Mouse (Mus musculus) urinary bladder, adult 2 months (tissue): ENCODE measurements around the gene Dzip1. TPM values are rescaled to one million over a fixed set of nuclear protein-coding genes. Genes with fewer than 3 reads are reported as not detected.

Source experiments
- DNase-seq: peaks from one replicate; pipeline ENCODE4 v3.0.0; 2022; ENCODE audit warnings: low spot score
- polyA plus RNA-seq: library from polyadenylated mRNA; depleted of rRNA; stranded (reverse); fragments of >200 nt; gene quantifications from 2 replicates; pipeline ENCODE4 v1.2.3, GENCODE M21; 2012; rRNA removed

Gene Dzip1
- polyA plus RNA-seq: 21.5 and 26.5 TPM in 2 replicates

GRCm38 (mm10) chr14:118924673-118925615, at the start of gene Dzip1:
Dzip1 (minus strand) TSS chr14:118925460.
- peak; percentile 45 for DNase-seq

- DNase-seq: no peak
Measured at GRCm38 (mm10) chr14:118972268-118972667, 47.0 kb upstream of the Dzip1 start.

- no peak for DNase-seq
Measured at GRCm38 (mm10) chr14:118967646-118968045, 42.4 kb upstream of the Dzip1 start.

- DNase-seq: no peak
Measured at GRCm38 (mm10) chr14:118965356-118966000, 40.2 kb upstream of the Dzip1 start.

GRCm38 (mm10) chr14:118958010-118958409, 32.8 kb upstream of the Dzip1 start:
- DNase-seq: no peak

GRCm38 (mm10) chr14:118951912-118952583, 26.8 kb upstream of the Dzip1 start:
- no peak for DNase-seq

- no peak for DNase-seq
Measured at GRCm38 (mm10) chr14:118948841-118949240, 23.6 kb upstream of the Dzip1 start.

GRCm38 (mm10) chr14:118944702-118945101, 19.4 kb upstream of the Dzip1 start:
- no peak for DNase-seq

- no peak for DNase-seq
Measured at GRCm38 (mm10) chr14:118942076-118942475, 16.8 kb upstream of the Dzip1 start.

GRCm38 (mm10) chr14:118940796-118941495, 15.7 kb upstream of the Dzip1 start:
- DNase-seq: no peak

GRCm38 (mm10) chr14:118938551-118938950, 13.3 kb upstream of the Dzip1 start:
- no peak for DNase-seq

GRCm38 (mm10) chr14:118937533-118938492, 12.6 kb upstream of the Dzip1 start, which contains the start of gene Dnajc3:
Dnajc3 (plus strand) TSS chr14:118937976.
- peak; percentile 99 for DNase-seq

- DNase-seq: no peak
Measured at GRCm38 (mm10) chr14:118936952-118937351, 11.7 kb upstream of the Dzip1 start.

- DNase-seq: no peak
Measured at GRCm38 (mm10) chr14:118936236-118936635, 11.0 kb upstream of the Dzip1 start.

GRCm38 (mm10) chr14:118934686-118935085, 9.4 kb upstream of the Dzip1 start:
- no peak for DNase-seq

- DNase-seq: no peak
Measured at GRCm38 (mm10) chr14:118932956-118933355, 7.7 kb upstream of the Dzip1 start.

- no peak for DNase-seq
Measured at GRCm38 (mm10) chr14:118931181-118931580, 5.9 kb upstream of the Dzip1 start.

- no peak for DNase-seq
Measured at GRCm38 (mm10) chr14:118930777-118931176, 5.5 kb upstream of the Dzip1 start.

- no peak for DNase-seq
Measured at GRCm38 (mm10) chr14:118929779-118930178, 4.5 kb upstream of the Dzip1 start.

GRCm38 (mm10) chr14:118928565-118928964, 3.3 kb upstream of the Dzip1 start:
- no peak for DNase-seq
